In the genomic region with DNA sequence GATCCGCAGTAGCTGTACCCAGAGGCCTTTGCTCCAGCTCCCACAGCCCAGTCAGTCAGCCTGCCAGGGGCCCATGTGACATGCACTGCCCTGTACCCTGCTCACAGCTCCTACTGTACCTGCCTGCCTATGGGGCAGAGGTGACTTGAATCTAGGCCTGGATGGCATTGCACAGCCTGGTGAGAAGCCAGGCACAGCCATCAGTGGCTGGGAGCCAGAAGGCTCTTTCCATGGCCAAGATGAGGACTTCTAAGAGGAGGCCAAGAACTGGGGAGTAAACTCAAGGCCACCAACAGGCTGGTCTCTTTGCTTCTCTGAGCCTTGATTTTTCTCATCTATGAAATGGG, we compare ENCODE assay signal across 10 mouse cellular contexts. TPM values are rescaled to one million over a fixed set of nuclear protein-coding genes. Genes with fewer than 3 reads are reported as not detected.
DNase-seq lines count a peak whose midpoint lies in the region; ATAC-seq lines count a peak whose summit lies in the region.
"Had no signal": no experiment of that assay in that cellular context is flagged by ENCODE, and none has a peak within 500 bp of the region (broad histone marks: within the 10 kb centered on the region; RNA-seq: fewer than 3 reads in every experiment).

No protein-coding gene starts in this region.

- DNase-seq in adrenal gland, adult 2 months = peak; percentile 59
- no peak for DNase-seq in adrenal gland, adult 8-10 months
- DNase-seq in kidney, adult 18-20 months = peak; percentile 48
- DNase-seq in kidney, adult 9 months = no peak
- DNase-seq in cerebellum, adult 9-11 months = peak; percentile 60
- no peak for DNase-seq in embryo, embryonic 11 days
- no peak for DNase-seq in ovary, adult 18-20 months (ENCODE audit: low spot score)

- H3K9me3 ChIP-seq in limb, embryonic 13.5 days = no peaks in the 10 kb centered on the region
- H3K9me3 ChIP-seq: liver, embryonic 15.5 days had no signal

- H3K36me3 ChIP-seq in limb, embryonic 13.5 days = no peaks in the 10 kb centered on the region
- H3K36me3 ChIP-seq: liver, embryonic 15.5 days had no signal

- H3K4me3 ChIP-seq in limb, embryonic 13.5 days = no peak overlapping the region
- H3K4me3 ChIP-seq: left cerebral cortex, adult 2 months; liver, embryonic 15.5 days had no signal

- no peak overlapping the region for H3K4me2 ChIP-seq in limb, embryonic 13.5 days (replicated peaks)
- H3K4me2 ChIP-seq: liver, embryonic 15.5 days had no signal

- no peak overlapping the region for H3K27ac ChIP-seq in limb, embryonic 13.5 days
- H3K27ac ChIP-seq: left cerebral cortex, adult 2 months; liver, embryonic 15.5 days had no signal

- H3K27me3 ChIP-seq in limb, embryonic 13.5 days = no peaks in the 10 kb centered on the region
- H3K27me3 ChIP-seq: liver, embryonic 15.5 days had no signal

- 91% methylated on average over 1 of the region's 1 CpGs for WGBS in limb, embryonic 13.5 days

- peak overlapping the region; percentile 13; the same call in 1 of the 2 replicates for H3K9ac ChIP-seq in limb, embryonic 13.5 days
- H3K9ac ChIP-seq: liver, embryonic 15.5 days had no signal

- no peak for ATAC-seq in limb, embryonic 13.5 days (ENCODE audit: low FRiP score, low read depth)

- peaks cover 83% of the 10 kb centered on the region for H3K4me1 ChIP-seq in limb, embryonic 13.5 days
- H3K4me1 ChIP-seq: liver, embryonic 15.5 days had no signal

RNA-seq across cellular contexts. Expression of gene Ephb2, which starts 53.2 kb away (rescaled TPM):
- 10 to 100 TPM; 18.1 to 26.2 TPM for total RNA-seq in adrenal gland, adult 2 months (2021)
- polyA plus RNA-seq in adrenal gland, adult 2 months (2012; rRNA removed) = 83.5 and 101 TPM in 2 replicates
- total RNA-seq in adrenal gland, adult 8-10 months (2022) = 10 to 100 TPM; 20.6 to 36.8 (median 29.4) TPM
- polyA plus RNA-seq in limb, embryonic 13.5 days (2015; fragmentation: Nextera tagmentation; extraction: Ambion mirVana) = 10.3 and 10.9 TPM in 2 replicates

Comparison
In these comparisons a context has a peak if more than half of its experiments do, and no peak if none do; other contexts are left out.
1. DNase-seq: peak in adrenal gland, adult 2 months (single experiment), kidney, adult 18-20 months (single experiment) and cerebellum, adult 9-11 months (single experiment); none in adrenal gland, adult 8-10 months (single experiment), kidney, adult 9 months (single experiment), embryo, embryonic 11 days (single experiment) and ovary, adult 18-20 months (single experiment).